Mouse (Mus musculus): Measurements from ENCODE around the gene Scd3. TPM values are rescaled to one million over a fixed set of nuclear protein-coding genes. Genes with fewer than 3 reads are reported as not detected.

The Scd3 gene
- not detected in 2 replicates for polyA plus RNA-seq (2016; fragmentation: Nextera tagmentation; extraction: Ambion mirVana)

DNA sequence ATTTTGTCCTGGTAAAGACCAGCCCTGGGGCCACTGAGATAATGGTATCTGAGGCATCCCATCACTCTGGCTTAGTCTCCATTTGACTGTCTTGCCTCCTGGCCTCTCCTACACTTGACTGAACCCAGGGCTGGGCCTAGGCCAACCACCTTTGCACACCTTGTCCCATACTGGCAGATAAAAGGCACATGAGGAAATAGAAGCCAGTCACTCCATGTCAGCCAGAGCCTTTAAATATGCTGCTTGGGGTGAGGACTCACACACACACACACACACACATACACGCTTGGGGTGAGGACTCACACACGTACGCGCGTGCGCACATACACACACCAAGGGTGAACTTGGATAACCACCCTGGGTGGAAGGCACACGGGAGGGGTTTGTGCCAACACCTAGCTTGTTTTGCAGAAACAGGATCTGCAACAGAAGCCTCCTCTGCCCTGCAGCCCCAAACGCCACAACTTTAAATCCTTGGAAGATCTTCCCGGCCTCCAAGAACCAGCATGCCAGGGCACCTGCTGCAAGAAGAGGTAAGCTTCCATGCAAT lies at the start of gene Scd3:
Scd3 (plus strand) TSS at position 255 of the 550 bp plus-strand sequence.
- 0 out of 2 replicates have a peak, but pooled peaks cover 8% of the 10 kb centered on the region for H3K9me3 ChIP-seq (replicated peaks)
- no peak within 1 kb of the TSS for H3K4me3 ChIP-seq
- H3K36me3 ChIP-seq: no peaks in the 10 kb centered on the region
- no peak for ATAC-seq (ENCODE audit: insufficient number of reproducible peaks, low FRiP score)
- H3K4me1 ChIP-seq (replicated peaks): no peaks in the 10 kb centered on the region
- no peak within 1 kb of the TSS for H3K27ac ChIP-seq (ENCODE audit: poor library complexity, severe bottlenecking)
- no peaks in the 10 kb centered on the region for H3K27me3 ChIP-seq (replicated peaks)
- H3K9ac ChIP-seq: no peak within 1 kb of the TSS
- WGBS: 90% methylated on average over 9 of the region's 9 CpGs
- no peak within 1 kb of the TSS for H3K4me2 ChIP-seq

- H3K9ac ChIP-seq: no peak overlapping the region
Measured at GRCm38 (mm10) chr19:44153781-44154180, 49.3 kb upstream of the Scd3 start.

DNA sequence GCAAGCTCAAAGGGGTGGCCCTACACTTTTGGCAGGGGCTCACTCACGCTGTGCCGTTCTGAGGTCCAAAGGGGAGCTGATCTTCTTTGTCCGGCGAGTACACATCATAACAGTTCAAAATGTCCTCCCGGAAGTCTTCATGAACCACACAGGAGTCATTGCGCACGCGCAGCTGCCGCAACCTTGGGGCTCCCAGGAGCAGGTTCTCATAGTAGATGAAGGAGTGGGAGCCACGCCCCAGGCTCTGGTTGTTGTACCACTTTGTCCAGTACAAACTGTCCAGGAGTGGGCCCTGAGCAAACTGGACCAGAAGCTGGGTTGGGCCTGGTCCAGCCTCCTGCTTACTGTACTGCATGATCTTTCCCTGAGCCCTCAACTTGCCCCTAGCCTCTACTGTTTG lies 46.1 kb upstream of the Scd3 start:
- WGBS: 87% methylated on average over 10 of the region's 10 CpGs
- Histone ChIP-seq H3K27ac (ENCODE audit: poor library complexity, severe bottlenecking) (no peak overlapping the region), H3K9ac (no peak overlapping the region), H3K4me3 (no peak overlapping the region), H3K4me1 (replicated peaks) (no peaks in the 10 kb centered on the region), H3K4me2 (no peak overlapping the region), H3K36me3 (no peaks in the 10 kb centered on the region), H3K27me3 (replicated peaks) (peaks cover 50% of the 10 kb centered on the region), H3K9me3 (replicated peaks) (no peaks in the 10 kb centered on the region)
- ATAC-seq (ENCODE audit: insufficient number of reproducible peaks, low FRiP score): no peak

More at GRCm38 (mm10) chr19:44153781-44154180, 49.3 kb upstream of the Scd3 start:
- H3K9me3 ChIP-seq (replicated peaks): no peaks in the 10 kb centered on the region
- 81% methylated on average over 5 of the region's 5 CpGs for WGBS
- H3K4me2 ChIP-seq: no peak overlapping the region
- ATAC-seq (ENCODE audit: insufficient number of reproducible peaks, low FRiP score): no peak
- no peaks in the 10 kb centered on the region for H3K4me1 ChIP-seq (replicated peaks)
- H3K4me3 ChIP-seq: no peak overlapping the region
- H3K36me3 ChIP-seq: no peaks in the 10 kb centered on the region
- peaks cover 69% of the 10 kb centered on the region for H3K27me3 ChIP-seq (replicated peaks)
- no peak overlapping the region for H3K27ac ChIP-seq (ENCODE audit: poor library complexity, severe bottlenecking)

DNA sequence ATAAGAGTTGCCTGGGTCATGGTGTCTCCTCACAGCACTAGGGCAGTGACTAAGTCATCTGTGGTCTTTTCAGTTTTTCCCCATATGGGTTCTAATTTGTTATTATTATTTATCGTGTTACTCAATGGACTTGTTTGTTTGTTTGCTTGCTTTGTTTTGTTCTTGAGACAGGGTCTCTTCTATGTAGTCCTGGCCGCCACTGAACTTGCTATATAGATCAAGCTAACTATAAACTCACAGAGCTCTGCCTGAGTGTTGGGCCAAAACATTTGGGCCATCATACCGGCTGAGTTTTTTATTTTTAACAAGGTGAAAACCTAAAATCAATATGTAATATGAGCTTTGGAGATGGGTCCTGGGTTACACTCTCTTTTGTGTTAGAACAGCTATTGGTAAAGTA lies 43.7 kb upstream of the Scd3 start:
- 72% methylated on average over 3 of the region's 3 CpGs for WGBS
- Histone ChIP-seq H3K27ac (ENCODE audit: poor library complexity, severe bottlenecking) (no peak overlapping the region), H3K4me3 (no peak overlapping the region), H3K9me3 (replicated peaks) (no peaks in the 10 kb centered on the region), H3K4me1 (replicated peaks) (no peaks in the 10 kb centered on the region), H3K27me3 (replicated peaks) (peaks cover 28% of the 10 kb centered on the region), H3K9ac (no peak overlapping the region), H3K36me3 (no peaks in the 10 kb centered on the region), H3K4me2 (no peak overlapping the region)
- no peak for ATAC-seq (ENCODE audit: insufficient number of reproducible peaks, low FRiP score)

GRCm38 (mm10) chr19:44161515-44161914 lies 41.6 kb upstream of the Scd3 start:
- no peak for ATAC-seq (ENCODE audit: insufficient number of reproducible peaks, low FRiP score)
- Histone ChIP-seq H3K27ac (ENCODE audit: poor library complexity, severe bottlenecking) (no peak overlapping the region), H3K9ac (no peak overlapping the region), H3K9me3 (replicated peaks) (no peaks in the 10 kb centered on the region), H3K4me3 (no peak overlapping the region), H3K27me3 (replicated peaks) (peaks cover 12% of the 10 kb centered on the region; the same call in 1 of the 2 replicates), H3K4me1 (replicated peaks) (no peaks in the 10 kb centered on the region), H3K4me2 (no peak overlapping the region), H3K36me3 (no peaks in the 10 kb centered on the region)
- WGBS: 10% methylated on average over 3 of the region's 3 CpGs

- Histone ChIP-seq H3K9ac (no peak overlapping the region; the same call in 1 of the 2 replicates), H3K27ac (ENCODE audit: poor library complexity, severe bottlenecking) (no peak overlapping the region), H3K4me1 (replicated peaks) (no peaks in the 10 kb centered on the region), H3K4me3 (no peak overlapping the region), H3K9me3 (replicated peaks) (peaks cover 21% of the 10 kb centered on the region), H3K36me3 (no peaks in the 10 kb centered on the region), H3K4me2 (no peak overlapping the region), H3K27me3 (replicated peaks) (no peaks in the 10 kb centered on the region)
- ATAC-seq (ENCODE audit: insufficient number of reproducible peaks, low FRiP score): no peak
- WGBS: 59% methylated on average over 8 of the region's 8 CpGs
Measured at GRCm38 (mm10) chr19:44174835-44175234, 28.2 kb upstream of the Scd3 start.

DNA sequence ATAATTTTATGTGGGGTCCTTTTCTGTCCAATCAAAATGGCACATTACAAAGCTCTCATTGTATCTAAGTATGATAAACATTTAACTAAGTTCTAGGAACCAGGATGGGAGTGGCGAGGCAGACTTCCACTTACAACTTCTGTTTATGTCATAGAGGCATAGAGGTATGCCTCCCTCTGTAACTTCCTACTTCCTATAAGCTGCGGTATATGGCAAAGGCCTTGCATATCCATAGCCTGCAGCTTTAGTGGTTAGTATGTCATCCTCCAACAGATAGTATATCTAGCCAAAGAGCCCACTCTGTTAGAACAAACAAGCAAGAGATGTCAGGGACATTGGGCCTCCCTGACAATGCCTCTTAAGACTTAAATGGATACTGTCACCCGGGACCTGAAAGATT lies 26.3 kb upstream of the Scd3 start:
- no peak for ATAC-seq (ENCODE audit: insufficient number of reproducible peaks, low FRiP score)
- H3K4me2 ChIP-seq: no peak overlapping the region
- no peaks in the 10 kb centered on the region for H3K27me3 ChIP-seq (replicated peaks)
- no peak overlapping the region for H3K9ac ChIP-seq
- no peaks in the 10 kb centered on the region for H3K4me1 ChIP-seq (replicated peaks)
- H3K27ac ChIP-seq (ENCODE audit: poor library complexity, severe bottlenecking): no peak overlapping the region
- H3K36me3 ChIP-seq: no peaks in the 10 kb centered on the region
- 81% methylated on average over 3 of the region's 3 CpGs for WGBS
- no peak overlapping the region for H3K4me3 ChIP-seq
- H3K9me3 ChIP-seq (replicated peaks): peaks cover 23% of the 10 kb centered on the region

DNA sequence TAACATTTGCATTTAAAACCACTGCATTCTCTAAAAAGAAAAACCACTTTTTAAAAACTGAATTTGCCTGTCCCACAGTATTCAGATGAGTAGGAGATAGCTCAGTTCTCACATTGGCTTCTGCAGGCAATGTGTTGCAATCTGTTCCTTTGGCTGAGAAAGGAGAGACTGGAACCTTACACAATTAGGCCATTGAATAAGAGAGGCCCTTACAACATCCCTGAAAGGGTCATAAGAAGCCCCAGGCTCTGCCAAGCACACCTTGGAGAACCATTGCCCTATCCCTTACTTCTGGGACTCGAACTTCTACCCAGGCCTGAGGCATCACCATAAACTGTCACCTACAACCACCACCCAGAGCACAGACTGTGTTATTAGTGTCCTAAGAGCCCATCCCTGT lies 22.6 kb upstream of the Scd3 start:
- ATAC-seq (ENCODE audit: insufficient number of reproducible peaks, low FRiP score): no peak
- WGBS: 71% methylated on average over 1 of the region's 1 CpGs
- H3K9me3 ChIP-seq (replicated peaks): peaks cover 13% of the 10 kb centered on the region; the same call in 1 of the 2 replicates
- H3K4me3 ChIP-seq: no peak overlapping the region
- H3K4me1 ChIP-seq (replicated peaks): no peaks in the 10 kb centered on the region
- no peak overlapping the region for H3K9ac ChIP-seq
- H3K36me3 ChIP-seq: no peaks in the 10 kb centered on the region
- no peak overlapping the region for H3K27ac ChIP-seq (ENCODE audit: poor library complexity, severe bottlenecking)
- H3K4me2 ChIP-seq: no peak overlapping the region
- H3K27me3 ChIP-seq (replicated peaks): no peaks in the 10 kb centered on the region

GRCm38 (mm10) chr19:44183968-44184367 lies 19.1 kb upstream of the Scd3 start:
- no peak overlapping the region for H3K27ac ChIP-seq (ENCODE audit: poor library complexity, severe bottlenecking)
- ATAC-seq (ENCODE audit: insufficient number of reproducible peaks, low FRiP score): no peak
- 66% methylated on average over 3 of the region's 3 CpGs for WGBS
- no peak overlapping the region for H3K4me3 ChIP-seq
- no peaks in the 10 kb centered on the region for H3K36me3 ChIP-seq
- H3K9me3 ChIP-seq (replicated peaks): 0 out of 2 replicates have a peak, but pooled peaks cover 5% of the 10 kb centered on the region
- no peak overlapping the region for H3K4me2 ChIP-seq
- 0 out of 2 replicates have a peak, but pooled peaks cover 2% of the 10 kb centered on the region for H3K27me3 ChIP-seq (replicated peaks)
- no peaks in the 10 kb centered on the region for H3K4me1 ChIP-seq (replicated peaks)
- no peak overlapping the region for H3K9ac ChIP-seq

GRCm38 (mm10) chr19:44189056-44189455 lies 14.0 kb upstream of the Scd3 start:
- Histone ChIP-seq H3K4me3 (no peak overlapping the region), H3K27me3 (replicated peaks) (0 out of 2 replicates have a peak, but pooled peaks cover 2% of the 10 kb centered on the region), H3K9ac (no peak overlapping the region), H3K9me3 (replicated peaks) (no peaks in the 10 kb centered on the region), H3K36me3 (no peaks in the 10 kb centered on the region), H3K4me2 (no peak overlapping the region), H3K27ac (ENCODE audit: poor library complexity, severe bottlenecking) (no peak overlapping the region), H3K4me1 (replicated peaks) (no peaks in the 10 kb centered on the region)
- no peak for ATAC-seq (ENCODE audit: insufficient number of reproducible peaks, low FRiP score)
- 82% methylated on average over 4 of the region's 4 CpGs for WGBS

DNA sequence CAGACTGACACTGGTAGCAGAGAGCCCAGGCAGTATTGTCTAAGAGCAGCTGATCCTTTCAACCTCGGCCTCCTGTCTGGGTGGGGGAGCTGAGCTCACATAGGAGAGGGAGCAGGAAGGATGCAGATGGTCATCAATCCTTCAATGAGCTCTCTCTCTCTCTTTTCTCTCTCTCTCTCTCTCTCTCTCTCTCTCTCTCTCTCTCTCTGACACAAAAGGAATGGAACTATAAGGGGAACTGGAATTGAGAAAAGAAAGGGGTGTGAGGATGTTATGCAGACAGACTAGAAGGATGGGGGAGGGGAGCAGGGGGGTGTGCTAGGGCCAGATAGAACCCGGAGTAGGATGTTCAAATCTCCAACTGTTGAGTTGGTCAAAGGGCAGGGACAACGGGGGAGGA lies 10.7 kb upstream of the Scd3 start, which contains the start of gene Pkd2l1:
Pkd2l1 (minus strand) TSS at position 101 of the 400 bp plus-strand sequence.
- Histone ChIP-seq H3K4me2 (no peak within 1 kb of the TSS), H3K36me3 (no peaks in the 10 kb centered on the region), H3K27me3 (replicated peaks) (no peaks in the 10 kb centered on the region), H3K4me1 (replicated peaks) (no peaks in the 10 kb centered on the region), H3K9ac (no peak within 1 kb of the TSS), H3K27ac (ENCODE audit: poor library complexity, severe bottlenecking) (no peak within 1 kb of the TSS), H3K9me3 (replicated peaks) (no peaks in the 10 kb centered on the region), H3K4me3 (no peak within 1 kb of the TSS)
- 48% methylated on average over 3 of the region's 3 CpGs for WGBS
- no peak for ATAC-seq (ENCODE audit: insufficient number of reproducible peaks, low FRiP score)

DNA sequence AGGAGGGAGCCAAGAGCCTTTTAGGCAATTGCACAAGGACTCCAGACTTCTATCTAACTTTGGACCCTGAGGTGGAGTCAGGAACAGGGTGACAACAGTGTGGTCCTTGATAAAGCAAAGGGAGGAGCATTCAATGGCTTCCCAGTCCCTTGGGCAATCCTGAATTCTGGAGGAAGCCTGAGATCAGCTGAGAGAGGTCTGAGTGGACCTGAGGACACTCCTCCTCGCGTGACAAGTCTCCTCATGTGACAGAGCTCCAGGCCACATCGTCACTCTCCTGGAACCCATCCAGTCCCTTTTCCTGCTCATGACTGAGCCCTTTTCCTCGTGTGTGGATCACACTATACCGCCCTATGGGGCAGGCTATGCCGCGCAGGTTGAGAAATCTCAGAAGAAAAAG lies 9.2 kb upstream of the Scd3 start:
- Histone ChIP-seq H3K4me2 (no peak overlapping the region), H3K27me3 (replicated peaks) (no peaks in the 10 kb centered on the region), H3K36me3 (no peaks in the 10 kb centered on the region), H3K4me1 (replicated peaks) (no peaks in the 10 kb centered on the region), H3K9me3 (replicated peaks) (no peaks in the 10 kb centered on the region), H3K9ac (no peak overlapping the region), H3K4me3 (no peak overlapping the region), H3K27ac (ENCODE audit: poor library complexity, severe bottlenecking) (no peak overlapping the region)
- no peak for ATAC-seq (ENCODE audit: insufficient number of reproducible peaks, low FRiP score)
- WGBS: 68% methylated on average over 7 of the region's 7 CpGs
